Mouse (Mus musculus) CH12.LX (cell line): ENCODE measurements at regions not wholly inside any gene's neighbourhood (a gene's known extent, or its start where the extent isn't known, plus 50 kb on each side); places are given as distances from the start of the nearest gene placed in this dataset.

Source experiments
- DNase-seq: peaks from one replicate; pipeline ENCODE4 v3.0.0-alpha.2; 2013; ENCODE audit errors: extremely low read depth
- H3K27ac ChIP-seq: 2 replicates; pipeline ENCODE4 v1.5.1; 2012; ENCODE audit warnings: low read depth, mild to moderate bottlenecking, control low read depth, moderate library complexity; ENCODE audit not compliant: insufficient read depth
- H3K27me3 ChIP-seq: replicated peaks from 2 replicates; pipeline ENCODE3; 2012; ENCODE audit warnings: inconsistent platforms
- H3K36me3 ChIP-seq, 2 experiments: replicated peaks in 1 of 2; 2 replicates each; pipeline versions ENCODE3 to v1.6.1; 2012; ENCODE audit warnings: inconsistent platforms in 1 of 2, low read length in 1 of 2, mild to moderate bottlenecking in 1 of 2, mixed read lengths in 1 of 2, moderate library complexity in 1 of 2; ENCODE audit not compliant: control insufficient read depth in 1 of 2, insufficient read depth in 1 of 2
- H3K4me1 ChIP-seq, 2 experiments: 2 replicates each; pipeline ENCODE4 v1.6.1; 2012; ENCODE audit warnings: inconsistent platforms in 1 of 2, moderate library complexity in 1 of 2; ENCODE audit not compliant: insufficient read depth in 2 of 2, control insufficient read depth in 1 of 2
- H3K4me2 ChIP-seq: 2 replicates; pipeline ENCODE4 v1.6.1; 2012; ENCODE audit warnings: low read depth, mild to moderate bottlenecking, control low read depth; ENCODE audit not compliant: poor library complexity, insufficient read depth, severe bottlenecking
- H3K4me3 ChIP-seq, 3 experiments: fragments of 150-350 bp in 1 of 3; sonication (generic) in 1 of 3; replicated peaks in 1 of 3; 2 replicates each; pipeline versions ENCODE3 to v1.5.1; 2011 to 2012; ENCODE audit warnings: low read depth in 2 of 3, low read length in 2 of 3, mild to moderate bottlenecking in 2 of 3, moderate library complexity in 2 of 3, control low read depth in 1 of 3, improper control_type of control experiment in 1 of 3, inconsistent platforms in 1 of 3, mixed read lengths in 1 of 3; ENCODE audit not compliant: poor library complexity in 1 of 3
- H3K79me2 ChIP-seq: replicated peaks from 2 replicates; pipeline ENCODE4 v1.6.1; 2012; ENCODE audit warnings: mild to moderate bottlenecking, moderate library complexity; ENCODE audit not compliant: control insufficient read depth, poor library complexity, insufficient read depth, severe bottlenecking; ENCODE audit errors: extremely low read depth
- H3K9ac ChIP-seq: 2 replicates; pipeline ENCODE4 v1.6.1; 2012; ENCODE audit warnings: low read depth, mild to moderate bottlenecking, control low read depth, moderate library complexity; ENCODE audit not compliant: insufficient read depth
- H3K9me3 ChIP-seq: replicated peaks from 2 replicates; pipeline ENCODE3; 2012; ENCODE audit warnings: low read length, inconsistent platforms, mixed read lengths
- CHD1 ChIP-seq: IDR thresholded peaks from 2 replicates; pipeline ENCODE4 v1.6.1; 2012; ENCODE audit warnings: low read depth, low read length, improper control_type of control experiment, inconsistent platforms
- ELF1 ChIP-seq: IDR thresholded peaks from 2 replicates; pipeline ENCODE4 v1.6.1; 2014; ENCODE audit warnings: low read depth, mild to moderate bottlenecking, inconsistent platforms, low read length, improper control_type of control experiment
- GABPA ChIP-seq: IDR thresholded peaks from 2 replicates; pipeline ENCODE4 v1.6.1; 2012; ENCODE audit warnings: low read depth, low read length, improper control_type of control experiment, inconsistent platforms; ENCODE audit not compliant: insufficient replicate concordance
- HCFC1 ChIP-seq: IDR thresholded peaks from 2 replicates; pipeline ENCODE4 v1.6.1; 2012; ENCODE audit warnings: low read depth, mild to moderate bottlenecking, inconsistent platforms, low read length, improper control_type of control experiment
- IRF4 ChIP-seq: IDR thresholded peaks from 2 replicates; pipeline ENCODE4 v1.6.1; 2014; ENCODE audit warnings: low read depth, mild to moderate bottlenecking, inconsistent platforms, low read length, improper control_type of control experiment
- JUN ChIP-seq: IDR thresholded peaks from 2 replicates; pipeline ENCODE4 v1.6.1; 2011; ENCODE audit warnings: low read depth, mild to moderate bottlenecking, low read length, improper control_type of control experiment, moderate library complexity; ENCODE audit not compliant: insufficient read depth
- JUND ChIP-seq: conservative IDR thresholded peaks from 2 replicates; pipeline ENCODE4 v1.6.1; 2011; ENCODE audit warnings: low read depth, low read length, improper control_type of control experiment
- MAFK ChIP-seq: IDR thresholded peaks from 2 replicates; pipeline ENCODE4 v1.6.1; 2011; ENCODE audit warnings: low read length, improper control_type of control experiment; ENCODE audit not compliant: insufficient replicate concordance
- MAX ChIP-seq: IDR thresholded peaks from 2 replicates; pipeline ENCODE4 v1.6.1; 2011; ENCODE audit warnings: low read length, improper control_type of control experiment
- MAZ ChIP-seq: IDR thresholded peaks from 2 replicates; pipeline ENCODE4 v1.6.1; 2012; ENCODE audit warnings: low read depth, mild to moderate bottlenecking, inconsistent platforms, low read length, improper control_type of control experiment, moderate library complexity
- MEF2A ChIP-seq: IDR thresholded peaks from 2 replicates; pipeline ENCODE4 v1.6.1; 2014; ENCODE audit warnings: low read depth, mild to moderate bottlenecking, inconsistent platforms, low read length, improper control_type of control experiment, borderline replicate concordance
- NRF1 ChIP-seq: IDR thresholded peaks from 2 replicates; pipeline ENCODE4 v1.6.1; 2014; ENCODE audit warnings: low read depth, mild to moderate bottlenecking, inconsistent platforms, low read length, improper control_type of control experiment, moderate library complexity
- SIN3A ChIP-seq: IDR thresholded peaks from 2 replicates; pipeline ENCODE4 v1.6.1; 2012; ENCODE audit warnings: low read length, improper control_type of control experiment, inconsistent platforms
- SMC3 ChIP-seq: IDR thresholded peaks from 2 replicates; pipeline ENCODE4 v1.6.1; 2011; ENCODE audit warnings: low read depth, low read length, improper control_type of control experiment
- TBP ChIP-seq: conservative IDR thresholded peaks from 2 replicates; pipeline ENCODE4 v1.6.1; 2011; ENCODE audit warnings: low read depth, low read length, improper control_type of control experiment
- USF1 ChIP-seq: IDR thresholded peaks from 2 replicates; pipeline ENCODE4 v1.6.1; 2014; ENCODE audit warnings: low read depth, mild to moderate bottlenecking, inconsistent platforms, low read length, improper control_type of control experiment
- ZC3H11A ChIP-seq: IDR thresholded peaks from 2 replicates; pipeline ENCODE4 v1.6.1; 2012; ENCODE audit warnings: low read depth, mild to moderate bottlenecking, inconsistent platforms, low read length, improper control_type of control experiment
- ZKSCAN1 ChIP-seq: IDR thresholded peaks from 2 replicates; pipeline ENCODE4 v1.6.1; 2012; ENCODE audit warnings: low read depth, inconsistent platforms, low read length, improper control_type of control experiment, borderline replicate concordance
- ZMIZ1 ChIP-seq: IDR thresholded peaks from 2 replicates; pipeline ENCODE4 v1.6.1; 2012; ENCODE audit warnings: low read depth, mild to moderate bottlenecking, inconsistent platforms, low read length, improper control_type of control experiment
- dilution Hi-C: fragments of 300-500 bp; cut with MboI; formaldehyde crosslinking; loops from 2 replicates; pipeline ENCODE4 v1.14.3; 2020; ENCODE audit warnings: low sequenced_read_pairs; ENCODE audit not compliant: extremely low pct_unique_long_range_greater_than_20kb, extremely low pct_ligation_motif_present
- in situ Hi-C: fragments of 300-500 bp; cut with MboI; formaldehyde crosslinking; loops from 3 replicates; pipeline ENCODE4 v1.14.3; 2019; ENCODE audit warnings: low sequenced_read_pairs, low pct_ligation_motif_present, low pct_unique_long_range_greater_than_20kb, mixed read lengths

DNA sequence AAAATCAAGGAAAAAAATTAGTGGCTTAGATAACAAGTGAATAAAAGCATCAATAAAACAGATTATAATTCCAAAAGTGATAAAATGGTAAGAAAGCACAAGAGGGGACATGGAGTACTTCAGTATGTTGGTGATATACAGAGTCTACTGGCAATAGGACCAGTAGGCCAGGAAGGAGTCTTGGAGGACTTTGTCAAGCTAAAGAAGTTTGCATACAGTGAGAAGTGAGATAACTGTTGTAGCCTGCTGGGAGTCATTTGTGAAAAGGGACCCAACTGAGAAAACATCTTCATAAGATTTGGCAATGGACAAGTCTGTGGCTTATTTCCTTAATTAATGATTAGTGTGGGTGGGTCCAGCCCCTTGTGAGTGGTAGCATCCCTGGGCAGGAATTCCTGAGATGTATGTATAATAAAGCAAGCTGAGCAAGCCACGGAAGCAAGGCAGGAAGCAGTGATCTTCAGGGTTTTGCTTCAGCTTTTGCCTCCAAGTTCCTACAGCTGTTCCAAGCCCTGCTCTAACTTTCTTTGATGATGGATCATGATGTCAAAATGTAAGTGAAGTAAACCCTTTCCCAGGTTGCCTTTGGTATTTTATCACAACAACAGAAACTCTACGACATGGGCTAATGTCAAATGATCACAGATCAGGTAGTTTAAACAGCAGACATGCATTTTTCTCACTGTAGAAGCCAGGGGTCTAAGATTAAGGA is 314.5 kb upstream of the Trib2 start:
- Histone ChIP-seq H3K9ac (no peak overlapping the region), H3K36me3 (no peaks in the 10 kb centered on the region), H3K27me3 (no peaks in the 10 kb centered on the region), H3K4me1 (peaks cover 8 to 37% of the 10 kb centered on the region in 2 experiments), H3K4me3 (no peak overlapping the region), H3K79me2 (no peaks in the 10 kb centered on the region), H3K9me3 (no peaks in the 10 kb centered on the region), H3K4me2 (no peak overlapping the region), H3K27ac (no peak overlapping the region)
- in situ Hi-C loops (no loop called here), dilution Hi-C loops (no loop called here)
- DNase-seq: no peak
- no peak for TF ChIP-seq MAZ
- TF ChIP-seq JUN: no peak
- TF ChIP-seq CHD1: no peak
- no peak for TF ChIP-seq USF1
- no peak for TF ChIP-seq ZKSCAN1
- no peak for TF ChIP-seq HCFC1
- TF ChIP-seq IRF4: no peak

DNA sequence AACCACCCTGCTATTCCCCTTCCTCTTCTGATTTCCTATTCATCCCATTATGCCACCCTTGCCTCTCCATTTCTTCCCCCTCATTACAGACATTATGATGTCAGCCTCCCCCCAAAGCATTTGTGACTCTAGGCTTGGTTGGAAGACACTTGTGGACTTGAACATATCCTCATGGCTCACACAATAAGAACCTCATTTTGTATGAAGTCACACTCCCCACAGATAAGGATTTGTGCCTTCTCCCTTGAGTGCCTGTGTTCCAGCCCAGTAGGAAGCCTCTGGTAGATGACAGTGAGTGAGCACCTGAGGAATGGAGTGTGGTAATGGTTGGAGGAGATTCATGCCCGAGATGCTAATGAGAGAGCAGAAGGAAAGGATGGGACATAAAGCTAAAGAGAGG is 313.9 kb upstream of the Trib2 start:
- no peak overlapping the region for H3K9ac ChIP-seq
- TF ChIP-seq NRF1: no peak
- TF ChIP-seq MAFK: no peak
- no peak for TF ChIP-seq SMC3
- TF ChIP-seq ZMIZ1: no peak
- TF ChIP-seq MAX: no peak
- H3K36me3 ChIP-seq: no peaks in the 10 kb centered on the region
- H3K4me1 ChIP-seq: peaks cover 6 to 32% of the 10 kb centered on the region in 2 experiments
- no peak overlapping the region for H3K4me3 ChIP-seq
- no peaks in the 10 kb centered on the region for H3K79me2 ChIP-seq
- no peaks in the 10 kb centered on the region for H3K27me3 ChIP-seq
- no peak for DNase-seq
- no peak overlapping the region for H3K27ac ChIP-seq
- H3K9me3 ChIP-seq: no peaks in the 10 kb centered on the region
- no peak overlapping the region for H3K4me2 ChIP-seq
- dilution Hi-C loops: no loop called here
- in situ Hi-C loops: no loop called here

DNA sequence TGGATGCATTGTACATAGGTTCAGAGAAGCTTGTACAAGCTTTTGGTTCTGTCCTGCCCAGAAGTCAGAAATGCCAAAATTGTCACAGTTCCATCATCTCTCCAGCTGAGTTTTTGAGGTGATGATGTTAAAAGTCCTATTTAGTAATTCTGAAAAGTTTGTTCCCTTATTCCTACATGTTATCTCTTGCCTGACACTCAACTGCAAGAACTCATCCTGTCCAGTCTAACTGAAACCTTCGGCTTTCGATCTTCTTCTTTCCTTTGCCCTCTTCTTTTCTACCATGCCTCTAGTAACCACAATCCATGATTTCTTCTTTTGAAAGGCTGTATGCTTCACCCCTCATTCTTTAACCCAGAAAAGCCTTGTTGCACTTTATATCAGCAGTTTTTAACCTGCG is 313.2 kb upstream of the Trib2 start:
- TF ChIP-seq CHD1 (no peak), MEF2A (no peak), GABPA (no peak), SIN3A (no peak), ELF1 (no peak), TBP (no peak), JUND (no peak), IRF4 (no peak), ZC3H11A (no peak)
- dilution Hi-C loops: no loop called here
- no peak overlapping the region for H3K4me2 ChIP-seq
- H3K4me1 ChIP-seq: peaks cover 6 to 26% of the 10 kb centered on the region in 2 experiments
- no peak for DNase-seq
- no peak overlapping the region for H3K9ac ChIP-seq
- no peaks in the 10 kb centered on the region for H3K9me3 ChIP-seq
- no peaks in the 10 kb centered on the region for H3K79me2 ChIP-seq
- H3K36me3 ChIP-seq: no peaks in the 10 kb centered on the region
- no peaks in the 10 kb centered on the region for H3K27me3 ChIP-seq
- H3K4me3 ChIP-seq: no peak overlapping the region
- in situ Hi-C loops: no loop called here
- no peak overlapping the region for H3K27ac ChIP-seq
